Mouse (Mus musculus): ENCODE results near the gene Inka1. TPM values are rescaled to one million over a fixed set of nuclear protein-coding genes. Genes with fewer than 3 reads are reported as not detected.
A peak's percentile ranks its signal among the peaks of the same experiment; 100 is the strongest.

The Inka1 gene
- total RNA-seq, 2 experiments from 2014 or later = 28.6 to 29.7 TPM

DNA sequence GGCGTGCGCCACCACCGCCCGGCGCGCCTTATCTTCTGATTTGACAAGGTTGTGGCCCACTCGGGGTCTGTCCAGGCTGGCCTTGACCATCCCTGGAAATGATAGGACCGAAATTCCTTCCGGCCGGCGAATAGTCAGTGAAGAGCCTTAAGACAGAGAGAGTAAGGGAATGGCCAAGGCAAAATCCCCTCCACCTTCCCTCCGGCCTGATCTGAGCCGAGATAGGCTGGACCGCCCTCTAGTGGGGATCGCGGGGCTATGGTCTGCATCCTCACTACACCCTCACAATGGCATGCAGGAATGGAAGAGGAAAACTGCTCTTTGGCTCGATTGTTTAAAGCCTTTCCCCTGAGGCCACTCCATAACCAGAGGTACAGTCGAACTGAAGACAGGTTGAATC is 697 bp upstream of the Inka1 start:
- ATAC-seq (replicated peaks; ENCODE audit: low FRiP score, low TSS enrichment, poor library complexity, severe bottlenecking) = 0 out of 2 replicates have a peak, but pooled peaks have one; percentile 24

DNA sequence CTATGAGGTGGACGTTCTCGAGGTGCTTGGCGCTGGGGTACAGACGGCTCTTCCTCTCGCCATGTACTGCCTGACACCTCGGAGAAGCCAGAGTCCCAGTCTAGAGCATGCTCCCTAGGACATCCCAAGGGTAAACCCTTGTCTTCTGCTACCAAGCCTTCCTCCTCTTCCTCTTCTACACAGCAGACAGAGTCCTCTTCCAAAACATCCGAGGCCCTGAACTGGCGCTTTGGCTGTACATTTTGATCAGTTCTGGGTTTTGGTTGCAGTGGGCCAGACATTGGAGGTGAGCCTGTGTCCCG is 974 bp downstream of the Inka1 start:
- ATAC-seq (replicated peaks; ENCODE audit: low FRiP score, low TSS enrichment, poor library complexity, severe bottlenecking) = no peak

DNA sequence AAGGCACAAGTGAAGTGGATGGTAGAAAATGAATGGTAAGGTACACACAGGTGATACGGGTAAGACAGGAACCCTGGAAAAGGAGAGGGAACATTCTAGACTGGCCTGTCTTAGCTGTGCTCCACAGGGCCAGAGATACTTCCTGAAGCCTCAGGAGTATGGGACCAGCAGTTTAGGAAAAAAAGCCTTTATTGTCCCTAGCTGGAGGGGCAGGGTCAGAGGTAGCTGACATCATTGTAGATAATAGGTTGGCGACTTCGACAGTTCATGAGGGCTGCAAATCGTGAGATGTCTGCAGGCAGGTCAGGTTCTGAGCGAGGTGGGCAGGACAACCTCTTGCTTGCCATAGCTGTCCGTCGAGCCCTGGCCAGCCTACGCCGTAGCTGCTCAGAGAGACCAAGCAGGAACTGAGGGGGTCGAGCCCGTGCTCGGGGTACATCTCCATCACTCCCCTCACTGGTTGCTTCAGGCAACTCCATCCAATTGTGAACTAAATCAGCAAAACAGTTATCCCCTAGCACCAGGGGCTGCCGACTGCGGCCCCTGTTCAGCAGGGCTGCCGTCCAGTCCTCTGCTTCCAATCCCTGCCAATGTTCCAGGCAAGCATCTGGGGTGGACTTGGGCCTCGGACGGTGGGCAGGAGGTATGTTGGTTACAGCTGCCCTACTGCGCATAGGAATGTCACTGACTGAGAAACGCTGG is 1.5 kb downstream of the Inka1 start:
- no peak for ATAC-seq (replicated peaks; ENCODE audit: low FRiP score, low TSS enrichment, poor library complexity, severe bottlenecking)

DNA sequence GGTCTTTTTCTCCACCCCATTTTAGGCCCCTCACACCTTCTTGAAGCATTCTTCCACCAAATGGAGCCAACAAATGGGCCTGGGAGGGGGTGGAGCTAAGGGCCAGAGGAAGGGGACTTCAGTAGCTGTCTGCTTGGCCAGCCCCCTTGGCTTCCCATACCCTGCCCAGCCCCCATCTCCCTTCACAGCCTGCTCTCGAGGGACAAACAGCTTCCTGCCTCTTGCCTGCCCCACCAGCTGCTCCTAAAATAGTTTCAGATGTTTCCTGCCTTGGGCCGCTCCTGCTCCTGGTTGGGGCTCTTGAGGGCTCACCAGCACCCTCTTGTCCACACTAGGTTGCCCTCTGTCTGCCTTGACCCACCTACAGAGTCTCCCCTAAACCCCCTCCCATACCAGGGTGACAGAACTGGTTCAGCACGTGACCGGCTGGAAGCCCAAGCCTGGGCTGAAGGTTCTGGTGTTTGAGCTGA is 2.2 kb downstream of the Inka1 start:
- no peak for ATAC-seq (replicated peaks; ENCODE audit: low FRiP score, low TSS enrichment, poor library complexity, severe bottlenecking)

DNA sequence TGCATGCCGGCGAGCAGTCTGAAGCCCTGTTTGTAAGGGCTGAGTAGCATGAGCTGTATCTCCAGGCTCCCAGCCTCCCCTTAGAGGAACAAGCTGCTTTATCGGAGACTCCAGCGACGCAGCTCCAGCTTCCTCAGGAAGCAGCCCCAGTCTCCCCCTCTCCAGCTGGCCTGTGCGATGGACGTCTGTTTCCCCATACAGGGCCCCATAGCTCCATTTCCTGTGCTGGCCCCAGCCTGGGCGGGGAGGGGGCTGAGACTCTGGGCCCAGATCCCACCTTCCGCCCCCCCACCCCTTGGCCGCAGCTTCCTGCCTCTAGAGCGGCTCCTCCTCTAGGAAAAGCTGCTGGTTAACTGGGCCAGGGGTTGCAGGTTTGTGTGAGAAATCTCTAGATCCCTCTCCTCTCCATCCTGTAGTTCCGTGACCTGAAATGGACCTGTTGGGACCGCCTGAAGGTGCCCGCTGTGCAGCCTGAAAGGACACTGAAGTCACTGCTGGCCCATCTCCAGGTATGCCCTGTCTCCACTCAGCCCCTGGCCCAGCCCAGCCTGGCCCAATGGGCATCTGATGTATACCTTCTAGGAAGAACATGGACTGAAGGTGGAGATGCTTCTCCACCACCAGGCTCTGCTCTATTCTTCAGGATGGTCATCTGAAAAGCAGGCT is 2.9 kb downstream of the Inka1 start, which contains the start of gene Gm20661:
Gene Gm20661 (plus strand): TSS at position 378 of the 666 bp plus-strand sequence.
- ATAC-seq (replicated peaks; ENCODE audit: low FRiP score, low TSS enrichment, poor library complexity, severe bottlenecking) = peak; percentile 72

DNA sequence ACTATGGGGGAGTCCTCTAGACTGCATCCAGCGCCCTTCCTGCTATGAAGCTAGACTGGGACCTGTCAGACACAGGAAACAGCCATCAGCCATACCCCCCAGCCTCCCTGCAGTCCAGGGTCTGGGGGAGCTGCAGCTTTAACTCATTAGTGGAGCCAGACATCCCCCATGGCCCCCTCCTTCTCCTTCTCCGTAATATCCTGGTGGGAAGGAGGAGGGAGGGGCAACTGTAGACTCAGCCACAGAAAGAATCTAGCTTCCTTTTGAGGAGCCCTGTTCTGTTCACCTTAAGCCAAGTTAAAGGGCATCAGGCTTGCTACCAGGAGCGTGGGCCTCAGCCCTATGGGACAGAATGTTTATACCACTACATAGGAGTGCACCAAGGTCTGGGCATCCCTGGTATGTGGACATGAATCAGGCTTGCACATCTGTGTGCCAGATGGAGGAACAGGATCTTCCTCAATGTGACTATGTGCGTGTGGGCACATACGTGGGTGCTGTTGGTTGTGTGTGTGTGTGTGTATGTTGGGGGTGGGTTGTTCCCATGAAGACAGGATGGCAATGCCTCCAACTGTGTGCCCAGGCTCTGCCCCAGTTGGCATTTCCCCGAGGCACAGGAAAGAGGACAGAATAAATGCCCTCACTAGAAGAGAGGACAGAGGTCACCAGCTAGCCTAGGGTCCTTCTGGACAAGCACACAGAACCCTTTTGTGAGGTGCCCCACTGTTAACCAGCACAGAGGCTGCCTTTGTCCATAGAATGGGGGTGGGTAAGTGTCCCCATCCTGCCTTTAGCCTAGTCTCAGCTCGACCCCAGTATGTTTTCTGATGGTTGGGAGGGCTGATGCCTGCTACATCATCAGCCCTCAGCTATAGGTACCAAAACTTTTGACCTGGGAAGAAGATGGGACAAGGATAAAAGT is 3.7 kb downstream of the Inka1 start:
- ATAC-seq (replicated peaks; ENCODE audit: low FRiP score, low TSS enrichment, poor library complexity, severe bottlenecking) = no peak

DNA sequence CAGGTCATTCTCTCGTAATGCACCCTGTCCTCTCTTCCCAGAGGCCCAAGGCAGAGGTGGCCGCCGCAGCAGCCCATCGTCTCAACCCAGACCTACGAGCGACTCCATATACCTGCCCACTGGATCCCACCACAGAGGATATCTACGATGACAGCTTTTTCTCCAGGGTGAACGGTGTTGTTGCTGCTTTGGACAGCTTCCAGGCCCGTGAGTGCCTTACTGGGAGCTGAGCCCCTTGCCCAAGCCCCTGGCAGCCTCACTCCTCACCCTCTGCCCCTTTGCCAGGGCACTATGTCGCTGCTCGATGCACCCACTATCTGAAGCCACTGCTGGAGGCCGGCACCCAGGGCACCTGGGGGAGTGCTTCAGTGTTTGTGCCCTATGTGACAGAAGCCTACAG is 6.9 kb downstream of the Inka1 start:
- ATAC-seq (replicated peaks; ENCODE audit: low FRiP score, low TSS enrichment, poor library complexity, severe bottlenecking) = no peak

DNA sequence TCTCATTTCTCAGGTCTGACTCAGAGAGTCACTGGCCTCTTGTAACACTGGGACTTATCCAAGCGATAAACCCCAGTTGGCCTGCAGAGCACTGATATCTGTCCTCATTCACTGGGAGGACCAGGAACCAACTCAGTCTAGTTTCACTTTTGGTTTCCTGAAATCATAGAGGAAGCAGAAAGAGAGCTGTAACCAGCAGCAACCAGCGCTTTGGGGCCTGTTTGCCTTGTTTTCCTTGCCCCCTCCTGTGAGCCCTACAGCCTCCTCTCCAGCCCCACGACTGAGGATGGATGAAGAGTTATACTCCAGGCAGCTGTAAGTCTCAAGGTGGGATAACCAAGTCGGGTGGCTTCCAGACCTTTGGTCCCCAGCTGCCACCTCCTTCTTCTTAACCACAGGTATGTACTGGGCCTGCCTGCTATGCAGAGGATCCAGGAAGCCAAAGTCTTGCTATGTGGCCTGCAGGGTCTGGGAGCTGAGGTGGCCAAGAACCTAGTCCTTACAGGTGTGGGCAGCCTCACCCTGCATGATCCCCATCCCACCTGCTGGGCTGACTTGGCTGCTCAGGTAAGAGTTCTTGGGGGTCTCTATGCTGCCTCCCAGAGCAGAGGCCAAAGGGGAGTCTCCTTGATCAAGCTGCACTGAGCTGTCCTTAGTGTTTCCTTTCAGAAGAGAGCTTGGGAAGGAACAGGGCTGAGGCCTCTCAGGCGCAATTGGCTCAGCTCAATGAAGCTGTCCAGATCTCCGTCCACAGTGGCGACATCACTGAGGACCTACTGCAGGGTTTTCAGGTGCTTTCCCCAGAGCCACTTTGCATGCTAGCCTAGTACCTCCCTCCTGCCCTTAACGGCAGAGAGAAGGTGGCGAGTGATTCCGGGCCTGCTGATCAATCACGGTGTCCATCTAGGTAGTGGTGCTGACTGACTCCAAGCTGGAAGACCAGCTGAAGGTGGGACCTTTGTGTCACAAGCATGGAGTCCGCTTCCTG is 10.0 kb downstream of the Inka1 start, which contains the start of gene Uba7:
Gene Uba7 (plus strand): TSS at position 107 of the 988 bp plus-strand sequence.
- ATAC-seq (replicated peaks; ENCODE audit: low FRiP score, low TSS enrichment, poor library complexity, severe bottlenecking) = peak; percentile 62

DNA sequence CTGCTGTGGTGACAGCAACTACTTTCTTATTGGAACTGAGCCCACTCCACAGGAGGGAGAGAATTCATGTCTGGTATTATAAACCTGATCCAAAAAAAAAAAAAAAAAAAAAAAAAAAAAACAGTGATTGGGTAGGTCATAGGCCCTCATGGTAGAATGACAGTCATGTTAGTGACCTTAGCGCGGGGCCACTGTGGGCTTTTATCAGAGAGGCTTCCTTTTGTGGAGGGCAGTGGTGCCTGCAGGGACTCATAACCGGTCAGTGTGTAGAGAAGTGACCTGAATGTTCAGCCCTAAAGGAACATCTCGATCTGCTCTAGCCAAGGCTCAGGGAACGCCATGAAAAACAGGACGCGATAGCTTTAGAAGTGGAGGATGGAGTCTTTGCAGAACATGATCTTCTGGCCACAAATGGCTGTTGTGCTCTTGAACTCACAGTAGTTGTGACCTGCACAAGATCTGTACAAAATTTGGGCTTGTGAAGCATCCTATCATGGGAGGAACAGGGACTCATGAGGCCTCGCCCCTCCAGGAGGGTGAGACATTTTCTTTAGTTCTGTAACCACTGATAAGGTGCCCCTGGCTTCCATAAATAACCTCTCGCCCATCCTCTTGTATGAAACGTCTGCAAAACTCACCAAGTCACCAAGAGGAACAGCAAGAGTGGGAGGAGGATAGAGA is 11.0 kb downstream of the Inka1 start:
- peak; percentile 49 for ATAC-seq (replicated peaks; ENCODE audit: low FRiP score, low TSS enrichment, poor library complexity, severe bottlenecking)

DNA sequence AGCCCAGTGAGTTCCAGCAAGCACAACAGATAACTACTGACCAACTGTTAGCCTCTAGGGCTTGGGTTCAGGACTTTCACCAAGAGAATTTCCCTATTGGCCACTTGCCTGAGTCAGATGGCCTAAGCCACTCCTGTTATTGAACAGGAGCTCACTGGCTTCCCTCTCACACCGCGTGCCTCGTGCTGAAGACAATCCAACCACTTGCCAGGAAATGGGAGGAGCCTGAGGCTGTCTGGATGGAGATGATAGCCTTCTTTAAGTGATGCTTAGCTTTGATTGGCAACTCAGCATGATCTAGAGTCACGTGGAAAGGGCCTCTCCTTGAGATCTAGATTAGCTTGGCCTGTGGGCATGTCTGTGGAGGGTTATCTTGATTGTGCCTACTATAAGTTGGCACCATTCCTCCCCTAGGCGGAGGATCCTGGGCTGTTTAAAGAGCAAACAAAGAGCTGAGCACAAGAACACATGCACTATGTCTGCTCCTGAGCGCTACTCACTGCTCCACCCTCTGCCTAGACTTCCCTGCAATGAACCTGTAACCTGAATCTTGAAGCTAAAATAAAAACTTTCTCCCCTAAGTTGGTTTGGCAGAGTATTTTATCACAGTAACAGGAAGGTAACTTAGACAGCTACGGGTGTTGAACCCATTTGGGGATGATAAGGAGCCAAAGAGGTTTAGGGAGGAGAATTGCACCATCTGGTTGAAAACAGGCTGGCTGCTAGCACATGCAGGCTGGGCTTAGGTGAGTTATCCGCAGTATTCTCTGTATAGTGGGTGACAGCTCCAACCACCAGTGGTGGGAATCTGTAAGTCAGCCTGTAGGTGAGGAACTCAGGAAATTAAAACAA is 13.8 kb downstream of the Inka1 start:
- peak; percentile 79 for ATAC-seq (replicated peaks; ENCODE audit: low FRiP score, low TSS enrichment, poor library complexity, severe bottlenecking)

DNA sequence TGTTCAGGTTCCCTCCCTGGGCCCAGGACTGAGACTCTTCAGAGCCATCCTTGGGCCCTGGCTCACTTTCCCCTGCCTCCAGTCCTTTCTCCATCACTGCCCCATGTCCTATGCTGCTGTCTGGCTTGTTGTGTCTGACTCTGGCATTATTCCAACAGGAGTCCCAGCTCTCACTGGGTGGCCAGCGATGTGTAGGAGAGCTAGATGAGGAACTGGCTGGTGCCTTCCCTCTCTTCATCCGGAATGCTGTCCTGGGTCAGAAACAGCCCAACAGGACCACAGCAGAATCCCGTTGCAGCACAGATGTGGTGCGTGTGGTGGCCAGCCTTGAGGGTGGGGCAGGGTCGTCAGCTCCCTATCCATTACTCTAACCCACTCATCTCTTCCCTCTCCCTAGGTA is 15.4 kb downstream of the Inka1 start:
- no peak for ATAC-seq (replicated peaks; ENCODE audit: low FRiP score, low TSS enrichment, poor library complexity, severe bottlenecking)

DNA sequence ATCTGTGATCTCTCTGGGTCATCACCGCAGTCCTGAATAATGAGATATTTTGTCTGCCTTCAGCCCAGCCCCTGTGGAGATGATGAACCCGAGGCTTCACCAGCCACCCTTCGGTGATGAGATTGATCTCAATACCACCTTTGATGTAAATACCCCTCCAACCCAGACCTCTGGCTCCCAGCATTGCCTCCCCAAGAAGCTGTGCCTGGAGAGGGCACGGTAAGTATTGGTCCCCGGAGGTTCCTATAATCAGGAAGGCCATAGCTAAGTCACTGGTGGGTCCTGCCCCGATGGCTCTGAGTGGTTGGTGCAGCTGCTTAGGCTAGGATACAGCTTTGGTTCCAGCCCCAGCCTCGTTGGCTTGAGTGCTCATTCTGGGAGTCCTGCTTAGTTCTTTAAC is 17.1 kb downstream of the Inka1 start:
- ATAC-seq (replicated peaks; ENCODE audit: low FRiP score, low TSS enrichment, poor library complexity, severe bottlenecking) = no peak

DNA sequence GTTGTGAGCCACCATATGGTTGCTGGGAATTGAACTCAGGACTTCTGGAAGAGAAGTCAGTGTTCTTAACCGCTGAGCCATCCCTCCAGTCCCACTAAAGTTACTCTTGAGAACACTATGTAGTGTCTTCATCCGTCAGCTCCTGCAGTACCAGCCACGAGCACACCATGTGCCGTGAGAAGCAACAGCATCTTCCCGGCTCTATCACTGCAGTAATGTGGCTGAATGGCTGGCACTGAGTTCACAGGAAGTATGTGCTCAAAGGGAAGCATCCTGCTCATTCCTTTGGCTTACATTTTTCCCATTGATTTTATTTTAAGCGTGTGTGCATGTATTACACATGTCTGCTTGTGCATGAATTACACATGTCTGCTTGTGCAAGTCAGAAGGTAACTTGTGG is 18.2 kb downstream of the Inka1 start:
- no peak for ATAC-seq (replicated peaks; ENCODE audit: low FRiP score, low TSS enrichment, poor library complexity, severe bottlenecking)

DNA sequence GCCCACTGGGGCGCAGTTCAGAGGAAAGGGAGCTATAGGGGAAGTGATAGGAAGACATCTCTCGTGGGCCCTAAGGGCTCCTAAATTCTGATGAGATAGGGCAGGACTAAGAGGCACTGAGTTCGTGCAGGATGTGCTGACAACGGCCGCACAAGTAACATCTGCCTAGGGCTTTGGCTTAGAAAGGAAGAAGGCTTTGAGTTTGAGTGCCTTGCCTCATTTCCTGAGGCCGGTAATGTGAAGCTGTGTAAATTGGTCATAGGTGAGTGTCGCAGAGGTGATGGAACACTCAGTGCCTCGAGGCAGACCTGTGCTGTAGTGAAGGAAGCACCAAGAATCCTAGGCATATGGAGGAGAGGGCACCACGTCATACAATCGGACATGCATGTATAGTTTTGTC is 19.0 kb downstream of the Inka1 start:
- ATAC-seq (replicated peaks; ENCODE audit: low FRiP score, low TSS enrichment, poor library complexity, severe bottlenecking) = no peak

DNA sequence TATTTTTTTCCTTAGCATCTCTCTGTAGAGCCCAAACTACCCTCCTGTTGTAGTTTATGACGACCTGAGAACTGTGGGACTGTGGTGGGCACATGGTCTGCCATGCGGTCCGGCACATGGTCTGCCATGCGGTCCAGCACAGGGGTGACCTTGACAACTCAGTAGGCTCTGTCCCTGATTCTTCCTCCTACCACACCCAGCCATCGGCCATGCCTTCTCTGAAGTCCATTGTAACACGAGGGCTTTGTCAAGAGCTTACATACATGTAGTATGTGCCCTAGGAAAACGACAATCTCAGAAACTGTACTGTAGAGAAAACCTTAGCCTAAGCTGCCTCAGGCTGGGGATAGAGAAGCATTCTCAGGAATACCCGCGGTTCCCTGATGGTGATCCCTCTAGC is 21.0 kb downstream of the Inka1 start:
- no peak for ATAC-seq (replicated peaks; ENCODE audit: low FRiP score, low TSS enrichment, poor library complexity, severe bottlenecking)

DNA sequence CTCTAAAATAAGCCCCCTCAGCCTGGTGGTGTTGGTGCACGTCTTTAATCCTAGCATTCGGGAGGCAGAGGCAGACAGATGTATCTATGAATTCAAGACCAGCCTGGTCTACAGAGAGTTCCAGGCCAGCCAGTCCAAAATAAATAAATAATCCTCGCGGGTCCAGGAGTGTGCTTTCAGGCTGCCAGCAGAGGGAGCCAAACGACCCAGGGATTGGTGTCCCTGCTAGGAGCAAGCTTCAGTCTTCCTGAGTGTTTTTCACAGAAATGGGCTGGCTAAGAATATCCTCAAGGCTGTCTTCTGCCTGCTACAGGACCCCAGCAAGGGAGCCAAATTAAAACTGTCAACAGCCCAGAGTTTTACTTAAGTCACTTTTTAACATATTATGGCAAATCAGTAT is 22.0 kb downstream of the Inka1 start:
- peak; percentile 48; the same call in 1 of the 2 replicates for ATAC-seq (replicated peaks; ENCODE audit: low FRiP score, low TSS enrichment, poor library complexity, severe bottlenecking)

DNA sequence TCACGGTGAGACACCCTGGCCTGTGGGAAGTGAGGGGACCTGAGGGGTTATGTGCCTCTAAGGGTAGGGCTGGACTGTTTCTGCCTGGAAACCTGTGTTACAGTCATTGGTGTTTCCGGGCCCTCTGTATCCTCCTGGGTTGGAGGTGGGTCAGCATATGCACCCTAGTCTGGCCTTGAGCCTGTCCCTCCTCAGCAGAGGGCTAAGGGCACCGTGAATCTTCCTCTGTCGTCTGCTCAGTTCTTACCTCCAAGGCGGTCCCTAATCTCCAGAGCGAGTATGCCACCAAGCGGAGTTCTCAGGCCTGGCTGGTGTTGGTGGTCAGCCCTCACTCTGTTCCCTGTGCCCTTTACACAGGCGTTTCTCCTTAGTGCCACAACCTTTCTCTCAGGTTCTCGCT is 22.8 kb downstream of the Inka1 start:
- ATAC-seq (replicated peaks; ENCODE audit: low FRiP score, low TSS enrichment, poor library complexity, severe bottlenecking) = no peak

DNA sequence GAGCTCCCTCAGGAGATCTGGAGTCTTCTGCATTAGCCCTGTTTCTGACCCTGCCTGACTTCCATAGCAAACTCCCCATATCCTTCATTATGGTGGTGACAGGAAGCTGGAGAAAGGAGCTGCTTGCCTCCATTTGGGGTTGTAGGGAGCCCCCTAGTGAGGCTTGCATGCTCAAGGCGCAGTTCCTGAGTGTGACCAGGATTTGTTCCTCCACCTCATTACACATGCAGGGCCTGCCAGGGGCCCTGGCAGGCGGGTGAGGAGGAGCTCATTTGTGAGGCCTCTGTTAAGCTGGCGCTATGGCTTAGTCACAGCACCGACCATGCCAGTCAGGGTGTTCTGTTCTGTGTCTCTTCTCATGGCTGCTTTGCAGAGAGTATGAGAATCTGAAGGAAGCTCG is 23.8 kb downstream of the Inka1 start:
- no peak for ATAC-seq (replicated peaks; ENCODE audit: low FRiP score, low TSS enrichment, poor library complexity, severe bottlenecking)

All from megakaryocyte-erythroid progenitor cell, adult 5-6 weeks (primary cell).